Mouse (Mus musculus) ES-E14 (cell line): ENCODE measurements around the gene Dnm1.

Experiments used
- HCFC1 ChIP-seq: IDR thresholded peaks from 2 replicates; pipeline ENCODE4 v1.6.1; 2012; ENCODE audit warnings: low read length, inconsistent platforms, borderline replicate concordance; ENCODE audit not compliant: insufficient read depth
- ZC3H11A ChIP-seq: IDR thresholded peaks from 2 replicates; pipeline ENCODE4 v1.6.1; 2012; ENCODE audit warnings: low read depth, mild to moderate bottlenecking, inconsistent platforms, low read length, borderline replicate concordance
- ZNF384 ChIP-seq: IDR thresholded peaks from 2 replicates; pipeline ENCODE4 v1.6.1; 2012; ENCODE audit warnings: low read depth, low read length, inconsistent platforms

- TF ChIP-seq HCFC1 (no peak), ZC3H11A (no peak), ZNF384 (no peak)
Observed at GRCm38 (mm10) chr2:32305668-32306067, 47.5 kb downstream of the Dnm1 start.
